Mouse (Mus musculus): ENCODE measurements at regions not wholly inside any gene's neighbourhood (a gene's known extent, or its start where the extent isn't known, plus 50 kb on each side); places are given as distances from the start of the nearest gene placed in this dataset.

GRCm38 (mm10) chr11:64801351-64801750 lies 177.5 kb upstream of the Elac2 start:
- no peak for DNase-seq

- no peak for DNase-seq
Measured at GRCm38 (mm10) chr11:64805567-64805966, 173.3 kb upstream of the Elac2 start.

- no peak for DNase-seq
Measured at GRCm38 (mm10) chr11:64812408-64812807, 166.4 kb upstream of the Elac2 start.

- DNase-seq = no peak
Measured at GRCm38 (mm10) chr11:64829429-64829828, 149.4 kb upstream of the Elac2 start.

- DNase-seq = no peak
Measured at GRCm38 (mm10) chr11:64832453-64832852, 146.4 kb upstream of the Elac2 start.

- no peak for DNase-seq
Measured at GRCm38 (mm10) chr11:64833786-64834185, 145.1 kb upstream of the Elac2 start.

- DNase-seq = no peak
Measured at GRCm38 (mm10) chr11:64836771-64837170, 142.1 kb upstream of the Elac2 start.

- no peak for DNase-seq
Measured at GRCm38 (mm10) chr11:64841092-64841491, 137.7 kb upstream of the Elac2 start.

- DNase-seq = no peak
Measured at GRCm38 (mm10) chr11:64842775-64843530, 135.9 kb upstream of the Elac2 start.

GRCm38 (mm10) chr11:64846577-64847147 lies 132.2 kb upstream of the Elac2 start:
- DNase-seq = no peak

GRCm38 (mm10) chr11:64859636-64860035 lies 119.2 kb upstream of the Elac2 start:
- DNase-seq = no peak

GRCm38 (mm10) chr11:64880674-64881073 lies 98.2 kb upstream of the Elac2 start:
- DNase-seq = no peak

- DNase-seq = no peak
Measured at GRCm38 (mm10) chr11:64884518-64884917, 94.3 kb upstream of the Elac2 start.

GRCm38 (mm10) chr11:64889335-64890020 lies 89.4 kb upstream of the Elac2 start:
- no peak for DNase-seq

GRCm38 (mm10) chr11:64890776-64891175 lies 88.1 kb upstream of the Elac2 start:
- peak; percentile 47 for DNase-seq

GRCm38 (mm10) chr11:64895804-64896466 lies 82.9 kb upstream of the Elac2 start:
- no peak for DNase-seq

- peak; percentile 81 for DNase-seq
Measured at GRCm38 (mm10) chr11:64898758-64899586, 79.9 kb upstream of the Elac2 start.

- no peak for DNase-seq
Measured at GRCm38 (mm10) chr11:64899587-64900278, 79.1 kb upstream of the Elac2 start.

GRCm38 (mm10) chr11:64916783-64917182 lies 62.1 kb upstream of the Elac2 start:
- DNase-seq = peak; percentile 26

- DNase-seq = no peak
Measured at GRCm38 (mm10) chr11:64917301-64917700, 61.5 kb upstream of the Elac2 start.

- no peak for DNase-seq
Measured at GRCm38 (mm10) chr11:64924989-64925388, 53.8 kb upstream of the Elac2 start.

- peak; percentile 53 for DNase-seq
Measured at GRCm38 (mm10) chr11:64925970-64926369, 52.9 kb upstream of the Elac2 start.
